Mouse (Mus musculus) neural tube, embryonic 13.5 days (tissue): ENCODE measurements at regions not wholly inside any gene's neighbourhood (a gene's known extent, or its start where the extent isn't known, plus 50 kb on each side); places are given as distances from the start of the nearest gene placed in this dataset.

ENCODE experiments used
- ATAC-seq: fragments of 200-750 bp; cut with Nextera tagmentation; 2 replicates; pipeline ENCODE4 v1.8.0; 2017; ENCODE audit warnings: low read depth, mild to moderate bottlenecking, moderate TSS enrichment, moderate library complexity
- H3K27ac ChIP-seq: fragments of 300-500 bp; sonication (generic); replicated peaks from 2 replicates; pipeline ENCODE4 v1.5.1; 2015; ENCODE audit warnings: moderate library complexity, mild to moderate bottlenecking, inconsistent platforms
- H3K27me3 ChIP-seq: fragments of 300-500 bp; sonication (generic); 2 replicates; pipeline ENCODE4 v1.6.1; 2015; ENCODE audit warnings: mild to moderate bottlenecking, inconsistent platforms
- H3K36me3 ChIP-seq: fragments of 300-500 bp; sonication (generic); 2 replicates; pipeline ENCODE4 v1.6.1; 2015; ENCODE audit warnings: mild to moderate bottlenecking, inconsistent platforms
- H3K4me1 ChIP-seq: fragments of 300-500 bp; sonication (generic); replicated peaks from 2 replicates; pipeline ENCODE4 v1.6.1; 2015; ENCODE audit warnings: inconsistent platforms
- H3K4me2 ChIP-seq: fragments of 300-500 bp; sonication (generic); 2 replicates; pipeline ENCODE4 v1.6.1; 2015; ENCODE audit warnings: inconsistent platforms, mild to moderate bottlenecking, moderate library complexity
- H3K4me3 ChIP-seq: fragments of 300-500 bp; sonication (generic); 2 replicates; pipeline ENCODE4 v1.5.1; 2015; ENCODE audit warnings: mild to moderate bottlenecking, inconsistent platforms
- H3K9ac ChIP-seq: fragments of 300-500 bp; sonication (generic); 2 replicates; pipeline ENCODE4 v1.6.1; 2015; ENCODE audit warnings: moderate library complexity, mild to moderate bottlenecking, inconsistent platforms
- H3K9me3 ChIP-seq: fragments of 300-500 bp; sonication (generic); 2 replicates; pipeline ENCODE4 v1.6.1; 2016; ENCODE audit warnings: inconsistent platforms
- whole genome bisulfite sequencing: fragments of 180-500 bp; shearing (Covaris S2); methylation state at CpG from one replicate; pipeline ENCODE4 v1.1.7; 2015; 5-methylcytosine and 5-hydroxymethylcytosine counted together

- no peak for ATAC-seq
- Histone ChIP-seq H3K9ac (no peak overlapping the region), H3K27me3 (no peaks in the 10 kb centered on the region), H3K4me1 (no peaks in the 10 kb centered on the region), H3K27ac (no peak overlapping the region), H3K9me3 (no peaks in the 10 kb centered on the region), H3K36me3 (no peaks in the 10 kb centered on the region), H3K4me3 (no peak overlapping the region), H3K4me2 (no peak overlapping the region)
- WGBS, result 69% methylated on average over 2 of the region's 2 CpGs
Observed at GRCm38 (mm10) chr9:79179954-79180353, 538.7 kb downstream of the Col12a1 start.

DNA sequence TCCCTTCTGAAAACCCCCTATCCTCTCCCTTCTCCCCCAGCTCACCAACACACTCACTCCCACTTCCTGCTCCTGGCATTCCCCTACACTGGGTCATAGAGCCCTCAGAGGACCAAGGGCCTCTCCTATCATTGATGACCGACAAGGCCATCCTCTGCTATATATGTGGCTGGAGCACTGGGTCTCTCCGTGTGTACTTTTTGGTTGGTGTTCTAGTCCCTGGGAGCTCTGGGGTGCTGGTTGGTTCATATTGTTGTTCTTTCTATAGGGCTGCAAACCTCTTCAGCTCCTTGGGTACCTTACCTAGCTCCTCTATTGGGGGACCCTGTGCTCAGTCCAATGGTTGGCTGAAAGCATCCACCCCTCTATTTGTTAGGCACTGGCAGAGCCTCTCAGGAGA is 523.2 kb downstream of the Col12a1 start:
- no peak overlapping the region for H3K4me3 ChIP-seq
- no peaks in the 10 kb centered on the region for H3K4me1 ChIP-seq
- WGBS, result 92% methylated on average over 2 of the region's 2 CpGs
- H3K4me2 ChIP-seq, result no peak overlapping the region
- no peaks in the 10 kb centered on the region for H3K27me3 ChIP-seq
- no peak overlapping the region for H3K9ac ChIP-seq
- H3K36me3 ChIP-seq, result no peaks in the 10 kb centered on the region
- no peak for ATAC-seq
- no peaks in the 10 kb centered on the region for H3K9me3 ChIP-seq
- H3K27ac ChIP-seq, result no peak overlapping the region

- H3K27me3 ChIP-seq, result no peaks in the 10 kb centered on the region
- H3K27ac ChIP-seq, result no peak overlapping the region
- H3K36me3 ChIP-seq, result no peaks in the 10 kb centered on the region
- no peak overlapping the region for H3K4me3 ChIP-seq
- no peak for ATAC-seq
- H3K4me1 ChIP-seq, result no peaks in the 10 kb centered on the region
- WGBS, result 81% methylated on average over 3 of the region's 3 CpGs
- H3K4me2 ChIP-seq, result no peak overlapping the region
- no peak overlapping the region for H3K9ac ChIP-seq
- H3K9me3 ChIP-seq, result no peaks in the 10 kb centered on the region
Observed at GRCm38 (mm10) chr9:79201755-79202154, 516.9 kb downstream of the Col12a1 start.

- ATAC-seq, result no peak
- no peaks in the 10 kb centered on the region for H3K4me1 ChIP-seq
Observed at GRCm38 (mm10) chr9:79213364-79213763, 505.3 kb downstream of the Col12a1 start.

GRCm38 (mm10) chr9:79215986-79216385 is 502.6 kb downstream of the Col12a1 start:
- no peak overlapping the region for H3K4me3 ChIP-seq
- no peaks in the 10 kb centered on the region for H3K36me3 ChIP-seq
- H3K9me3 ChIP-seq, result no peaks in the 10 kb centered on the region
- no peaks in the 10 kb centered on the region for H3K27me3 ChIP-seq
- no peak overlapping the region for H3K9ac ChIP-seq
- no peak for ATAC-seq
- no peaks in the 10 kb centered on the region for H3K4me1 ChIP-seq
- no peak overlapping the region for H3K27ac ChIP-seq
- H3K4me2 ChIP-seq, result no peak overlapping the region
- 60% methylated on average over 3 of the region's 3 CpGs for WGBS

More at GRCm38 (mm10) chr9:79213364-79213763, 505.3 kb downstream of the Col12a1 start:
- Histone ChIP-seq H3K36me3 (no peaks in the 10 kb centered on the region), H3K9me3 (no peaks in the 10 kb centered on the region), H3K9ac (no peak overlapping the region), H3K4me3 (no peak overlapping the region), H3K4me2 (no peak overlapping the region), H3K27me3 (no peaks in the 10 kb centered on the region), H3K27ac (no peak overlapping the region)
- WGBS, result 62% methylated on average over 6 of the region's 6 CpGs

GRCm38 (mm10) chr9:79216432-79216831 is 502.2 kb downstream of the Col12a1 start:
- no peaks in the 10 kb centered on the region for H3K9me3 ChIP-seq
- no peaks in the 10 kb centered on the region for H3K4me1 ChIP-seq
- 82% methylated on average over 2 of the region's 2 CpGs for WGBS

DNA sequence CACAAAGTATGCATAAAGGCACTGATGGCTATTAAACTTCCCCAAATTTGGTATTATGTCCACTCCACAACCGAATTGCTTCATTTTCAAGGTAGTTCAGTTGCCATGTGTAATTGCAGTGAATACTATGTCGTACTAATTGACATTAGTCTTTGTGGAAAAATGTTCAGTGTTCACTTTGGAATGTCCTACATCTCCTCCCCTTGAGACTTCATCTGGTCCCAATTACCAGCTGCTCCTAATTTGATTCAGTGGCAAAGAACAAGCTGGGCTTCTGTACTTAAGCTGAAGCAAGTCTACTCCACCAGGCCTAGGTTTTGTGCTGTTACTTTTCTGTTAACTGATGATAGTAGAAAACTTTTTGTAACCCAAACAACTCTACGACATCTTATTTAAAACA is 485.6 kb downstream of the Col12a1 start:
- Histone ChIP-seq H3K27ac (no peak overlapping the region), H3K4me1 (no peaks in the 10 kb centered on the region), H3K4me2 (no peak overlapping the region), H3K4me3 (no peak overlapping the region), H3K9me3 (no peaks in the 10 kb centered on the region), H3K9ac (no peak overlapping the region), H3K27me3 (no peaks in the 10 kb centered on the region), H3K36me3 (no peaks in the 10 kb centered on the region)
- WGBS, result 78% methylated on average over 3 of the region's 3 CpGs
- no peak for ATAC-seq

More at GRCm38 (mm10) chr9:79216432-79216831, 502.2 kb downstream of the Col12a1 start:
- no peak for ATAC-seq
- H3K36me3 ChIP-seq, result no peaks in the 10 kb centered on the region
- H3K9ac ChIP-seq, result no peak overlapping the region
- no peaks in the 10 kb centered on the region for H3K27me3 ChIP-seq
- H3K4me2 ChIP-seq, result no peak overlapping the region
- H3K27ac ChIP-seq, result no peak overlapping the region
- H3K4me3 ChIP-seq, result no peak overlapping the region

DNA sequence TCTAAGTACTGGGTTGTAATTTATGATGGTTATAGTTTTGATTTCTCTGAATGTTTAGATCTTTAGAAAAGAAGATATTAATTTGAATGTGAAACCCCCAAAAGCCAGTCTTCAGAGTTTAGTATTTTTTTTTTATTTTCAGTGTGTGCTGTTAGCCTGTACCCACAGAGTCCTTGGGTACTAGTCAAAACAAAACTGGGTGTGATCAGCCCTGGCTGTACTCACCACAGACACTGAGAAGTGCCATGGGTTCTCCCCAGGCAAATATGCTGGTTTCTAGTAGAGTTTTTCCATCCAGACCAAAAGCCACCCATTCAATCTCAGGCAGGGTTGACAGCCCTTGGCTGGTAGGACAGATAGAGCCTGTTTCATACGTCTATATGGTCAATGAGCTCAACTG is 484.9 kb downstream of the Col12a1 start:
- WGBS, result 89% methylated on average over 1 of the region's 1 CpGs

DNA sequence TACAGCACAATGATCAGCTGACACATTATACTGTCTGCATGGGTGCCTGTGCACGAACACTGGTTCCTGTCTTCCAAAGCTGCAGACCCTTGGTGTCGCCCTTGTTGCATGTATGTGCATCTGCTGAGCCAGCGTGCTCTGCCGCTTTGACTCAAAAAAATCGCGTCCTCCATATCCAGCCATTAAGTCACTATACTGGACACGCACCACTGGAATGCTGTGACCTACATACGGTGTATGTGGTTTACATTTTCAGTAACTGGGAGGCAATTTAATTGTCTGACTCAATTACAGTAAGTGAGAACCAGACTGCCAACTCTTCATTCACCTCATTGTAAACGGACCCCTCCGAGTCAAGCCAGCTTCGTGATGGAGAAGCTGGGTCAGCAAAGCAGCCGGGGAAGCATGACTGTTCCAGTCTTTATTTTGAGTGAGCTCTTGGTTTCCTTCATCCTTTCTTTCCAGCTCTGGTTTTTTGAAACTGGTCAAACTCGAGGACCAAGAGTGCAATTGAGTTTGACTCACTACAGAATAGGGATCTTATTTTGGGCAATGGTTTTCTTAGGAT is 448.9 kb downstream of the Col12a1 start:
- WGBS, result 86% methylated on average over 13 of the region's 13 CpGs

More for the DNA sequence above, 484.9 kb downstream of the Col12a1 start:
- Histone ChIP-seq H3K36me3 (no peaks in the 10 kb centered on the region), H3K4me3 (no peak overlapping the region), H3K27me3 (no peaks in the 10 kb centered on the region), H3K4me1 (no peaks in the 10 kb centered on the region), H3K9ac (no peak overlapping the region), H3K27ac (no peak overlapping the region), H3K4me2 (no peak overlapping the region), H3K9me3 (no peaks in the 10 kb centered on the region)
- ATAC-seq, result no peak

GRCm38 (mm10) chr9:79270256-79270655 is 448.4 kb downstream of the Col12a1 start:
- no peaks in the 10 kb centered on the region for H3K9me3 ChIP-seq
- no peak overlapping the region for H3K9ac ChIP-seq
- H3K27me3 ChIP-seq, result no peaks in the 10 kb centered on the region
- H3K4me2 ChIP-seq, result no peak overlapping the region
- no peaks in the 10 kb centered on the region for H3K4me1 ChIP-seq
- no peak for ATAC-seq
- no peak overlapping the region for H3K4me3 ChIP-seq
- no peaks in the 10 kb centered on the region for H3K36me3 ChIP-seq
- H3K27ac ChIP-seq, result no peak overlapping the region
- WGBS, result 77% methylated on average over 2 of the region's 2 CpGs

More for the DNA sequence above, 448.9 kb downstream of the Col12a1 start:
- H3K9ac ChIP-seq, result no peak overlapping the region
- no peaks in the 10 kb centered on the region for H3K36me3 ChIP-seq
- no peaks in the 10 kb centered on the region for H3K27me3 ChIP-seq
- no peak overlapping the region for H3K27ac ChIP-seq
- no peak for ATAC-seq
- no peak overlapping the region for H3K4me3 ChIP-seq
- H3K4me1 ChIP-seq, result no peaks in the 10 kb centered on the region
- no peaks in the 10 kb centered on the region for H3K9me3 ChIP-seq
- no peak overlapping the region for H3K4me2 ChIP-seq

DNA sequence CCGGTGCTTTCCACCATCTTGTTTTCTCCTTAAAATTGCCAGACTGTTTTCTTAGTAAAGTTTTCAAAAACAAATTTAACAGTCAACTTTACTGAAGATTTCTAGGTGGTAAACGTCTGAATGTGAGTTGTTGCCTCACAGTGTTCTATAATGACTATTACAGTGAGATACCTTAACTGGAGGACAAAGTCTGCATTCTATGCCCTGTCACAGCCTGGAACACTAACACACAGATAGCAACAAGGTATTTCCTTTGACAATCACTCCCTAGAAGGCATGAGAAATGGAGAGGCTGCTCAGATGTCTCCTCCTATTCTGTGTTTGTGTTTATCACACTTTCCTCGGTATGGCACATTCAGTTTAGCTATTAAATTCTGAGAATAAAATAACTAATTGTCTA is 430.8 kb downstream of the Col12a1 start:
- WGBS, result 90% methylated on average over 3 of the region's 3 CpGs

GRCm38 (mm10) chr9:79295306-79295705 is 423.3 kb downstream of the Col12a1 start:
- Histone ChIP-seq H3K4me1 (no peaks in the 10 kb centered on the region), H3K27ac (no peak overlapping the region), H3K9me3 (no peaks in the 10 kb centered on the region), H3K4me2 (no peak overlapping the region), H3K27me3 (no peaks in the 10 kb centered on the region), H3K9ac (no peak overlapping the region), H3K36me3 (no peaks in the 10 kb centered on the region), H3K4me3 (no peak overlapping the region)
- ATAC-seq, result no peak
- 89% methylated on average over 3 of the region's 3 CpGs for WGBS

More for the DNA sequence above, 430.8 kb downstream of the Col12a1 start:
- ATAC-seq, result no peak
- Histone ChIP-seq H3K4me3 (no peak overlapping the region), H3K27ac (no peak overlapping the region), H3K9me3 (no peaks in the 10 kb centered on the region), H3K27me3 (no peaks in the 10 kb centered on the region), H3K9ac (no peak overlapping the region), H3K36me3 (no peaks in the 10 kb centered on the region), H3K4me2 (no peak overlapping the region), H3K4me1 (no peaks in the 10 kb centered on the region)

DNA sequence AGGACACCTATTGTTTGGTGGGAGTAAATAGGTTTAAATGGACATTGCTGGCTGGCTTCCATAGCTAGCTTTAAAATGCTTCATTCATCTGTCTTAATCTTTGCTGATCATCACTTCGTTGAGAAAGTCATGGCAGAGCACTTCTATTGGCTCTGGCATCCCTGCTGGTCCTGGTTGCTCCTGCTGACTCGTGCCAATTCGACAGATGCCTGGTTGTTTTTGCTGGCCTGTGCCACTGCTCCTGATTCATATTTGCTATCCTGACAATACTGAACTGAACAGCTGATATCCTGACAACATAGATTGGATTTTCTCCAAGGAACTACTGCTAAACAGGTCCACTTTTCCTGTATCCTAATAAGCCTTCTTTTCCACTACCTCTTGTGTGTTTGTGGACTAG is 417.1 kb downstream of the Col12a1 start:
- 84% methylated on average over 3 of the region's 3 CpGs for WGBS
- ATAC-seq, result no peak

More for the DNA sequence above, 417.1 kb downstream of the Col12a1 start:
- Histone ChIP-seq H3K27me3 (no peaks in the 10 kb centered on the region), H3K36me3 (no peaks in the 10 kb centered on the region), H3K4me3 (no peak overlapping the region), H3K9me3 (no peaks in the 10 kb centered on the region), H3K27ac (no peak overlapping the region), H3K4me1 (no peaks in the 10 kb centered on the region), H3K4me2 (no peak overlapping the region), H3K9ac (no peak overlapping the region)
